Mouse (Mus musculus) large intestine, adult 2 months (tissue): Measurements from ENCODE around the gene Lhx8. TPM values are rescaled to one million over a fixed set of nuclear protein-coding genes. Genes with fewer than 3 reads are reported as not detected.

Source experiments
- DNase-seq: peaks from one replicate; pipeline ENCODE4 v3.0.0-alpha.2; 2012; ENCODE audit warnings: low read depth, low spot score
- WGBS: fragments of 180-500 bp; shearing (Covaris S2); methylation state at CpG from one replicate; pipeline ENCODE4 v1.1.7; 2018; 5-methylcytosine and 5-hydroxymethylcytosine counted together
- polyA plus RNA-seq: library from polyadenylated mRNA; depleted of rRNA; stranded (reverse); fragments of >200 nt; gene quantifications from 2 replicates; pipeline ENCODE4 v1.2.3, GENCODE M21; 2012

Gene Lhx8
- polyA plus RNA-seq, 1 experiment: not detected

GRCm38 (mm10) chr3:154327110-154327882, 3.2 kb downstream of the Lhx8 start:
- WGBS: 4% methylated on average over 13 of the region's 13 CpGs
- no peak for DNase-seq

- no peak for DNase-seq
- 57% methylated on average over 13 of the region's 13 CpGs for WGBS
Observed at GRCm38 (mm10) chr3:154321921-154322574, 8.4 kb downstream of the Lhx8 start.

- no peak for DNase-seq
- WGBS: 20% methylated on average over 5 of the region's 5 CpGs
Observed at GRCm38 (mm10) chr3:154317651-154318248, 12.7 kb downstream of the Lhx8 start.

- DNase-seq: no peak
- 36% methylated on average over 16 of the region's 16 CpGs for WGBS
Observed at GRCm38 (mm10) chr3:154305163-154305884, 25.1 kb downstream of the Lhx8 start.

- no peak for DNase-seq
- WGBS: 67% methylated on average over 4 of the region's 4 CpGs
Observed at GRCm38 (mm10) chr3:154301102-154301501, 29.4 kb downstream of the Lhx8 start.

- 83% methylated on average over 9 of the region's 9 CpGs for WGBS
- no peak for DNase-seq
Observed at GRCm38 (mm10) chr3:154300006-154300405, 30.5 kb downstream of the Lhx8 start.

GRCm38 (mm10) chr3:154298490-154298889, 32.0 kb downstream of the Lhx8 start:
- DNase-seq: no peak

GRCm38 (mm10) chr3:154297499-154297898, 33.0 kb downstream of the Lhx8 start:
- DNase-seq: no peak
- 44% methylated on average over 6 of the region's 6 CpGs for WGBS

- DNase-seq: no peak
- 90% methylated on average over 17 of the region's 17 CpGs for WGBS
Observed at GRCm38 (mm10) chr3:154294924-154295834, 35.3 kb downstream of the Lhx8 start.

GRCm38 (mm10) chr3:154293839-154294490, 36.5 kb downstream of the Lhx8 start:
- 49% methylated on average over 9 of the region's 9 CpGs for WGBS
- no peak for DNase-seq

- no peak for DNase-seq
- WGBS: 73% methylated on average over 5 of the region's 5 CpGs
Observed at GRCm38 (mm10) chr3:154292126-154292525, 38.3 kb downstream of the Lhx8 start.

GRCm38 (mm10) chr3:154290351-154290750, 40.1 kb downstream of the Lhx8 start:
- DNase-seq: no peak
- 51% methylated on average over 2 of the region's 2 CpGs for WGBS

GRCm38 (mm10) chr3:154288429-154289069, 41.9 kb downstream of the Lhx8 start:
- DNase-seq: no peak
- WGBS: 75% methylated on average over 4 of the region's 4 CpGs

- 78% methylated on average over 2 of the region's 2 CpGs for WGBS
- no peak for DNase-seq
Observed at GRCm38 (mm10) chr3:154287217-154287616, 43.2 kb downstream of the Lhx8 start.

- no peak for DNase-seq
- WGBS: 43% methylated on average over 4 of the region's 4 CpGs
Observed at GRCm38 (mm10) chr3:154285351-154285750, 45.1 kb downstream of the Lhx8 start.

GRCm38 (mm10) chr3:154284260-154284659, 46.2 kb downstream of the Lhx8 start:
- DNase-seq: no peak
- WGBS: 57% methylated on average over 3 of the region's 3 CpGs

- 50% methylated on average over 3 of the region's 3 CpGs for WGBS
- DNase-seq: no peak
Observed at GRCm38 (mm10) chr3:154274681-154275080, 55.8 kb downstream of the Lhx8 start.

GRCm38 (mm10) chr3:154269757-154270366, 60.6 kb downstream of the Lhx8 start:
- WGBS: 18% methylated on average over 19 of the region's 19 CpGs

More at GRCm38 (mm10) chr3:154269757-154270366, 60.6 kb downstream of the Lhx8 start:
- peak; percentile 14 for DNase-seq
